Mouse (Mus musculus): ENCODE results near the gene Arl1. TPM values are rescaled to one million over a fixed set of nuclear protein-coding genes. Genes with fewer than 3 reads are reported as not detected.
"Not testable (repeated sequence)": the region's sequence is repeated elsewhere in the genome, so short reads cannot be mapped to it uniquely, and the experiment has no call there.

The Arl1 gene
- 124 and 126 TPM in 2 replicates for polyA plus RNA-seq (2012; rRNA removed)

DNA sequence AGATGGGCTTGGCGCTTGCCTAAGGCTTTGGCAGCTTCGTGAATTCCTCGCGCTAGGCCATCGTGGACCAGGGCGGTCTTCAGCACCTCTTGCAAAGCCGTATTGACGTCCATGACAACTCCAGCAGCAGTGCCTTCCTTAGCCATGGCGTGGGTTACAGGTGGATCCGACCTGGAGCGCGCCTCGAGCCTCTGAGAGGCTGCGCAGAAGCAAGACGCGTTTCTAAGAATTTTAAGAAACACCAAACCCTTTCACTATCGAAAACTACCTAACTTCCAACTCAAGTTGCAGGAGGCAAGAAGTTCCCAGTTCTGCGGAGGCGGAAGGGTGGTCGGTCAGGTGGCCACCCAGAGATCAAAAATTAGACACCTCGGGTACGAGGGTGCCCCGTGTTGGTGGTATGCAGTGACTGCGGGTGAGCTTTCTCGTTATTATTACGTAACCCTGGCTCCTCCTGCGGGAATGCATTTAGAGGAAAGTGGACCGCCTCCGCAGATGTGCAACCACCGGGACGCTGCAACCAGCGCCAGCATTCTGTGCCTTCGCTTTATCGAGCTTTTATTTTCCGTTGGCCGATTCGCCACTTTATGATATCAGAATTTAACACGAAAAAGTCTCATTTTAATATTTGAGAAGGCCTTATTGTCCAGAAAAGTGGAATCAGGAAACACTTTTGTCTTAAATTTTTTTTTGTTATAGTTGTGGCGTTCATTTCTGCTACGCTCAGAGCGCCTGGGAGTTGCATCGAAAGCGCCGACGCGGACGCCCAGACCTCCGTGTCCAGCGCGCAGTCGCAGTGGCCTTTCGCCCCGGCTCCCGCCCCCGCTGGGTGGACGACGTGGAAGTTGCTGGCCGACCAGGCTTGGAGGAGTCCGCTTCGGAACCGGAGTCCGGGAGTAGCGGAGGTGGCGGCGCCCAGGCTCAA, at the start of gene Arl1:
Gene Arl1, plus strand, starts transcription at position 288 of the 925 bp plus-strand sequence.
- DNase-seq (ENCODE audit: extremely low spot score in 1 of 2, low spot score in 1 of 2) = peak; percentile 81 to 93

DNA sequence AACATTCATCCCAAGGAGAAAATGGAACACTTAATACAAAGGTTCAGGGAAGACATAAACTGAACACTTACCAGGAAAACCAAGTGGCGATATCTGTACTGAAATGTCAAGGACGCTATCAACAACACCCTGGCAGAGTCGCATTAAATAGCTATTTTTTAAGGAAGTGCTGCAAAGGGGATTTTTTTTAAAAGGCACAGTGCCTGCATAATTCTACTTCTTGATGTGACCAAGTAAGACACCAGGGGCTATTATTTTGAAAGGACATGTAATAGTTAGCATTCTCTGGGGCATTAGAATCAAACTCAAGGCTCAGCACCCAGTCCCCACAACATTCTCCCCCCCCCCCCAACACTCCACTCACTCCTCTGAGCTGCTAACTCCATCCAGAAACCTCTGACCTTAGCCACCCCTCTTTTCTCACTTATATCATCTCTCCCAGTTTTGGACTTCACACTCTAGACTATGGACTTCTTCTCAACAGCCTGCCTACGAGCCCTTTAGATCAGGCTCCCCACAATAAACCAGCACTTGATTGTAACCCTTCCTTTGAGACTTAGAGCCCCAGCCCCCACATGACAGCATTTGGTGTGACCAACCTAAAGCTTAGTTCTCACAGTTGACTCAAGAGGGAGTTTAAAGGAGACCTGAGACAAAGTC, 47.6 kb upstream of the Arl1 start:
- no peak for DNase-seq (ENCODE audit: extremely low spot score in 1 of 2, low spot score in 1 of 2)

GRCm38 (mm10) chr10:88684925-88685324, 45.7 kb upstream of the Arl1 start, which contains the start of gene Spic:
Gene Spic, minus strand, starts transcription at chr10:88685015.
- no peak for DNase-seq (ENCODE audit: extremely low spot score in 1 of 2, low spot score in 1 of 2)

- DNase-seq (ENCODE audit: extremely low spot score in 1 of 2, low spot score in 1 of 2) = no peak
These were observed 29.7 kb upstream of the Arl1 start for GRCm38 (mm10) chr10:88700938-88701337.

- DNase-seq (ENCODE audit: extremely low spot score in 1 of 2, low spot score in 1 of 2) = peak; percentile 65 to 79
These were observed 21.8 kb upstream of the Arl1 start for GRCm38 (mm10) chr10:88708671-88709523.

GRCm38 (mm10) chr10:88712359-88712758, 18.3 kb upstream of the Arl1 start:
- DNase-seq (ENCODE audit: extremely low spot score in 1 of 2, low spot score in 1 of 2) = no peak

DNA sequence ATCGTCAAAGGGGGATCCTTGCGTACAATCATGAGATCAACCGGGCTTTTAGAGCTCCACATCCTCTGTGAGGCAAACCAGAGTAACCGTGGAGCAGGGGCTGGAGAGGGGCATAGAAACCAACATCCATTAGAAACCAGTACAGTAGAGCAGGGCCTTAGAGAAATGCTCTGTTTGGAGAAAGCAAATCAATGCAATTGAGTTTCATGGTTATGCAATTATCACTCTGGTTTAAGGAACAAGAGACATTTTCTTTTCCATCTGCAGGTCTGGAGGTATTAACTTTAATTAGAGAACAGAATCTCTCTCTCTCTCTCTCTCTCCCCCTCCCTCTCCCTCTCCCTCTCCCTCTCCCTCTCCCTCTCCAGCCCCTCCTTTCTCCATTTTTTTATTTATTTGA, 15.9 kb upstream of the Arl1 start:
- DNase-seq (ENCODE audit: extremely low spot score in 1 of 2, low spot score in 1 of 2) = no peak

- no peak for DNase-seq (ENCODE audit: extremely low spot score in 1 of 2, low spot score in 1 of 2)
These were observed 15.0 kb upstream of the Arl1 start for GRCm38 (mm10) chr10:88715621-88716020.

DNA sequence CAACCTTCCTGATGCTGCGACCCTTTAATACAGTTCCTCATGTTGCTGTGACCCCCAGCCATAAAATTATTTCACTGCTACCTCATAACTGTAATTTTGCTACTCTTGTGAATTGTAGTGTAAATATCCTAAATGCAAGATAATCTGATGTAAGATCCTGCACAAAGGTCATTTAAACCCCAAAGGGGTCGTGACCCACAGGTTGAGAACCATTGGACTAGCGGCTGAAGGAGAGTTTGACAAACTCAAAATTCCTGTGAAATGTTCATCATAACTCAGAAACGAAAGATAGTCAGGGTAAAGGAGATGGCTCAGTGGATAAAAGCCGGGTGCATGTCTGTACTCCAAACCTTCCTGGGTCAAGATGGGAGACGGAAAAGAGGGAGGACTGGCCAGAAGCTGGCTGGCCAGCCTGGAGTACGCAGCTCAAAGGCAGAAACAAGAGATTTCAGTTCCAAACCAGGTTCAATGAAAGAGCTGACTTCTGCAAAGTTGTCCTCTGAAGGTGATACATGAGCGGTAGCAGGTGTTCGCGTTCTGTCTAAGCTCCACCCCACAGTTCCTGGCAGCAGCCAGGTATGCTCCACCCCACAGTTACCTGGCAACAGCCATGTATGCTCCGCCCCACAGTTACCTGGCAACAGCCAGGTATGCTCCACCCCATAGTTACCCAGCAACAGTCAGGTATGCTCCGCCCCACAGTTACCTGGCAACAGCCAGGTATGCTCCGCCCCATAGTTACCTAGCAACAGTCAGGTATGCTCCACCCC, 13.5 kb upstream of the Arl1 start:
- no peak for DNase-seq (ENCODE audit: extremely low spot score in 1 of 2, low spot score in 1 of 2)

GRCm38 (mm10) chr10:88717756-88718025, 13.0 kb upstream of the Arl1 start:
- DNase-seq (ENCODE audit: extremely low spot score in 1 of 2, low spot score in 1 of 2) = no peak

GRCm38 (mm10) chr10:88719618-88720017, 11.0 kb upstream of the Arl1 start:
- no peak for DNase-seq (ENCODE audit: extremely low spot score in 1 of 2, low spot score in 1 of 2)

- DNase-seq (ENCODE audit: extremely low spot score in 1 of 2, low spot score in 1 of 2) = peak in 1 of 2 experiments; percentile 31
These were observed 5.3 kb upstream of the Arl1 start for GRCm38 (mm10) chr10:88725343-88725742.

DNA sequence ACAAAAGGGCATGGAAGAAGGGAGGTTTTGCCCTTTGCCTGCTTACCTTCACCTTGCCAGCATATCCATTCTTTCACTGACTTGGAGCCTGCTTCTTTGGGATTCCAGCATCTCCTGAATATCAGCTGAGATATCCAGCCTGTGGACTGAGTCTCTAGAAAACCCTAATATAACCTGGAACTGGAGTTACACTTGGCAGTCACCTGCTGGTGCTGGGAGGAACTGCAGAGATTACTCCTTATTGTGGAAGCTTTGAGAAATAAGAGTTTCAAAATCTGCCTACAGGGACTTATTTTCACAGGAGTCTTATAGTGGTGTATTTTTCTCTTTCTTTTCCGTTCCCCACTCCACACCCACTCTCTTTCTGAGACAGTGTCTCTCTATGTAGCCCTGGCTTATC, 3.5 kb upstream of the Arl1 start:
- DNase-seq (ENCODE audit: extremely low spot score in 1 of 2, low spot score in 1 of 2) = peak; percentile 52 to 81

DNA sequence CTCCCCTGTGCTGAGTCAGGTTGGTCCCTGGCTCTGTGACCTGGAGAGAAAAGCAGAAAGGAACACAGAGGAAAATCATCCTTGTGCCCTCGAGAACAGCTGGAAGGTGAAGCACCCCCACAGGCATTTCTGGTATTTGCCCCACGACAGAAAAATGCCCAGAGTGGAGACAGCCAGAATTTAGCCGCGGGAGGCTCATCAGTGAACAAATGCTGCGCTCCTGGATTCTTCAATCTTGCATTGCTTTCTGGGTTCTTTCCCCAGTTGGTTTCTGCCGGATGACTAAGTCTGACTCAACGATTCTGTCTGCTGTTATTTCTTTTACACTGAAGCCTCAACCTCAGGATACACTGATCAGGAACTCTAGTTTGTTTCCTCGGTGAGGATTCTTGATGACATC, 2.5 kb upstream of the Arl1 start:
- no peak for DNase-seq (ENCODE audit: extremely low spot score in 1 of 2, low spot score in 1 of 2)

- peak; percentile 20 for DNase-seq (ENCODE audit: extremely low spot score in 1 of 2, low spot score in 1 of 2)
These were observed 1.0 kb downstream of the Arl1 start for GRCm38 (mm10) chr10:88731496-88732308.

- no peak for DNase-seq (ENCODE audit: extremely low spot score in 1 of 2, low spot score in 1 of 2)
These were observed 1.6 kb downstream of the Arl1 start for GRCm38 (mm10) chr10:88732309-88732622.

DNA sequence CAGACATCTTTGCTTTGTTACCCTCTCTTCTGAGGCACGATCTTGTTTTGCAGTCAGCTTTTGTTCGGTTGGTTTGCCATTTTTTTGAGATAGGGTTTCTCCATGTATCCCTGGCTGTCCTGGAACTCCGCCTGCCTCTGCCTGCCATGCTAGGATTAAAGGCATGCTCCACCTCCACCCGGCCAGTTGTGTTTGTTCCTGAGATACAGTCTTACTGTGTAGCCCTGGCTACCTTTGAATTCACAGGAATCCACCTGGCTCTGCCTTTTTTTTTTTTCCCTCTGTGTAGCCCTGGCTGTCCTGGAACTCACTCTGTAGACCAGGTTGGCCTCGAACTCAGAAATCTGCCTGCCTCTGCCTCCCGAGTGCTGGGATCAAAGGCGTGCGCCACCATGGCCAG, 8.4 kb downstream of the Arl1 start:
- DNase-seq (ENCODE audit: extremely low spot score in 1 of 2, low spot score in 1 of 2) = not testable (repeated sequence)

- no peak for DNase-seq (ENCODE audit: extremely low spot score in 1 of 2, low spot score in 1 of 2)
These were observed 9.2 kb downstream of the Arl1 start for GRCm38 (mm10) chr10:88739818-88740217.

DNA sequence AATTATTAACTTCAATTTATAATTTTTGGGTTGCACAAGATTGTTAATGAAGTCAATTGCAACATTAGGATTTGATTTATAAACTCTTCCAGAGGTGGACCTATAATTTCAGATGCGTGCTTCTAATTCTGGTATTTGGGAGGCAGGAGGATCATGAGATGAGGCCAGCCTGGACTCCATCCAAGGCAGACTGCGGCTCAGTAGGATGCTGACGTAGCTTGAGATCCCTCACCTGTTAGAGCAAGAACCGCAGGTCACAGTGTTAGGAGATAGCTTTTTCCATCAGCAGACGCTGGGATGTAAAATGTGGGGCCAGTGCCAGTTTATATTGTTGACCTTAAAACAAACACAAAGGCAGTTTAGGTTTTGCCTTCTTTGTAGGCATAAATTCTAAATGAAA, 10.1 kb downstream of the Arl1 start:
- DNase-seq (ENCODE audit: extremely low spot score in 1 of 2, low spot score in 1 of 2) = no peak

GRCm38 (mm10) chr10:88741426-88741825, 10.8 kb downstream of the Arl1 start:
- DNase-seq (ENCODE audit: extremely low spot score in 1 of 2, low spot score in 1 of 2) = no peak

All from frontal cortex, adult 2 months (tissue).